Mouse (Mus musculus): ENCODE results near the gene Harbi1.
"Not testable (repeated sequence)": the region's sequence is repeated elsewhere in the genome, so short reads cannot be mapped to it uniquely, and the experiment has no call there.

The Harbi1 gene

DNA sequence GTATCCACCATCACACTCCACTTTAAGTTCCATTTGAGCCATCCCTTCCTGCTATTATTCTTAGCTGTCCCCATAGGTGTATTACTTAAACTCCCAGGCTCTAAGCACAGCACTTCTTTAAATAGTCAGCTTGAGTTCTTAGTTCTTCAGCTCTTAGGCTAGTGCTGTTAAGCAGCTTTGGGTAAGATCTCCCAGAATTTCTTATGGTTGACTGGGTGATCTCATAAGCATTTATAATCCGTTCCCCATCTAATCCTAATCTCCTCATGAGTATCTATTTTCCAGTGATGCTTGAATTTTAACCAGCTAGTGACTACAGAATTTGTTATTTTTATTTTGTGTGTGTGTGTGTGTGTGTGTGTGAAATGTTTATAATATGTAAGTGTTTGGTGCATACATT lies 4.3 kb downstream of the Harbi1 start:
- DNase-seq (ENCODE audit: low read depth, low spot score) = no peak

DNA sequence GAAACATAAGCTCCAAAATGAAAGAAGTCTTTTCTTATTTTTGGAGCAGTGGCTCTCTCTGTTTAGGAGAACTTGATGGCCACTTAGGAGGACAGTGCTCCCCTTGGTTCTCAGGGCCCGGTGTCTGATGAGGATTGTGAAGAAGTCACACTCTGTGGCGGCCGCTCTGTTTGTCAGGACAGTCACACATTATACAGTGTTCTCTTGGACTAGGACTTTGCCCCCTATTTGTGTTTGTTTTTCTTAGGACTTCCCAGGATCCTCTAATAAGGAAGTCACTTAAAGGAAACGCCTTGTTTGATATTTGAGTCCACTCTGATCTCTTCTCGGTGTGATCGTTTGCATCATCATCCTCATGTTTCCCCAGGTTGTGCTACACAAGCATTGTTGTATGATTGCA lies 7.6 kb downstream of the Harbi1 start:
- DNase-seq (ENCODE audit: low read depth, low spot score) = no peak

DNA sequence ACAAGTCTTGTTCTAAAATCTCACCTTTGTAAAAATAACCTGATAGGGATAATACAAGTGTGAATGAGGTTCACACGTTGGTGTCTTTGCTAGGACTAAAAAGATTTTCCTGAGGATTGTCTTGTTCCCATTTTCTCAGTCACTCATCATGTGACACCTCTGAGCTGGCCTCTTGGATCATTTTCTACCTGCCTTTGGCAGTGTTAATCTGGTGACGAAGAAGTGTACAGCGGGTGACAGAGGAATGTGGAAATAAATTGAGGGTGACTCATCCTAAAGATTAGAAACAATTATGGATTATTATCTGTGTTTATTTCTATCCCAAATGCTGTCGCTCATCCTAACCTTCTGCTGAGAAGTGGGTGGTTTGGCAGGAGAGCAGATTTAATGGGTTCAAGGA lies 12.7 kb downstream of the Harbi1 start:
- DNase-seq (ENCODE audit: low read depth, low spot score) = no peak

GRCm38 (mm10) chr2:91723951-91724350 lies 13.3 kb downstream of the Harbi1 start:
- DNase-seq (ENCODE audit: low read depth, low spot score) = no peak

DNA sequence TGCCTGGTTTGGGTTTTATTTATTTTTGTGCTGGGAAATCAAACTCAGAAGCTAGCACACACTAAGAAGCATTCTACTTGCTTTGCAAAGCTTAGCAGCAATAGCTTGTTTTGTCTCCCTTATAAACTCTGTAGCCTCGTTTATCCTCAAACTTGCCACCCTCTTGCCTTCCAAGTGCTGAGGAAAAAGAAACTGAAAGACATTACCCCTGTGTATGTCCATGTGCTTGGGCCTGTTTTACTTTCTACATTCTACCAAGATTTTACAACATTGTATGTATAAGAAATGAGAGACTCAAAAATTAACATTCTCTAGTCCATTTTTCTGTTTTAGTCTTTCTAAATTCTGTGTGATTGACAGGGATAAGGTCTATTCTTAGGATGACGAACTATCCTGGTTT lies 14.1 kb downstream of the Harbi1 start:
- no peak for DNase-seq (ENCODE audit: low read depth, low spot score)

DNA sequence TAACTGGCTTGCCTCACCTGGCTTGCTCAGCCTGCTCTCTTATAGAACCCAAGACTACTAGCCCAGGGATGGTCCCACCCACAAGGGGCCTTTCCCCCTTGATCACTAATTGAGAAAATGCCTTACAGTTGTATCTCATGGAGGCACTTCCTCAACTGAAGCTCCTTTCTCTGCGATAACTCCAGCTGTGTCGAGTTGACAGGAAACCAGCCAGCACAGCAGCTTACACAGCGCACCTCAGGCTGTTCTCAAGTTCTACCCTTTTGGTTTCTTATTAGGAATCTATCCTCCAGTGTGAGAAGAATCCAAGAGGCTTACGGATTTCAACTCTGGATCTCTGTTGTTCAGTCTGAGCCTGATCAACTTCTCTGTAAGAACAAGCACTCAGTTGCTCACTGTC lies 14.8 kb downstream of the Harbi1 start:
- DNase-seq (ENCODE audit: low read depth, low spot score) = not testable (repeated sequence)

- DNase-seq (ENCODE audit: low read depth, low spot score) = no peak
Measured at GRCm38 (mm10) chr2:91727011-91727410, 16.4 kb downstream of the Harbi1 start.

DNA sequence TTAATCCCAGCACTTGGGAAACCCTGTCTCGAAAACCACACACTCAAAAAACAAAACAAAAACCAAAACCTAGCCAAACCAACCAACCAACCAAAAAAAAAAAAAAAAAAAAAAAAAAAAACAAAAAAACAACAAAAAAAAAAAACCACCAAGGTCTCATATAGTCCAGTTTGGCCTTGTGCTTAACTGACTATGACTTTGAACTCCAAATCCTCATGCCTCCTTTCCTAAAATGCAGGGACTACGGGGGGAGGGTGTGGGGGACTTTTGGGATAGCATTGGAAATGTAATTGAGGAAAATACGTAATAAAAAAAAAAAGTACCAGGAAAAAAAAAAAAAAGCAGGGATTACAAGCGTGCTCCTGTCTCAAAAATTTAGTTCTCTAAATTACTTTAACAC lies 18.9 kb downstream of the Harbi1 start:
- DNase-seq (ENCODE audit: low read depth, low spot score) = no peak

- DNase-seq (ENCODE audit: low read depth, low spot score) = peak; percentile 86
Measured at GRCm38 (mm10) chr2:91729971-91730821, 19.5 kb downstream of the Harbi1 start, which contains the start of gene Ambra1. Gene Ambra1 (plus strand): TSS chr2:91730134.

DNA sequence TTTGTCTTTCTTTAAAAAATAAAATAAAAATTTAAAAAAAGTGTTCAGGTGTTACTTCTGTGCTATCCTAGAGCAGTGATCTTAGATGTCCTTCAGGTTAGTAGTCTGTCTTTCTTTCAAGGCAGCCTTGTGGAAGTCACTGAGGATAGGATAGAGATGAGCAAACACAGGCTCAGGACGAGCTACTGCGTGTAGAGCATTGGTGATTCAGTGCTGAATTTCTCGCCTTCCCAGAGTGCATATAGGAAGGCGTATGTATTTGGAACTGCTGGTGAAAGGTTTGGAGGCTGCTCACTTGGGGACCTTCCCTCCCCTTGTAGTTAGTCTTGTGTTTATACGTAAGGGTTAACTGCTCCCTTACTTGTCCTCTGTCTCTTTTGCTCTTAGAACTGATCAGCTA lies 24.6 kb downstream of the Harbi1 start:
- no peak for DNase-seq (ENCODE audit: low read depth, low spot score)

GRCm38 (mm10) chr2:91739586-91739985 lies 28.9 kb downstream of the Harbi1 start:
- no peak for DNase-seq (ENCODE audit: low read depth, low spot score)

DNA sequence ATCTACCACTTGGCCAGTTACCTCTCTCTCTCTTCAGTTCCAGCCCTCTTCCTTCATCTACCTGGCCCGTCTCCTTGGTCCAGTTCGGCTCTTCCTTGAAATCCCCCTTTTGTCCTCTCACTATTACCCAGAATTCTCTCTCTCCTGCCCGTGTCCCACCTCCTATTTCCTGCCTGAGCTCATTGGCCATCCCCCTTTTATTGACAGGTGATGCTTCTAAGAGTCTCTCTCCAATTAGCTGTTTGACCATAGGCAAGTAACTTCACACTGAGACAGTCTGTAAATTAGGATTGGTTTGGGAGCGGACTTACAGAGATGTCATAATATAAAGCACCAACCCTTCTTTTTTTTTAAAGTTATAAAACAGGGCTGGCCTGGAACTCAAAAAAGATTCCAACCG lies 34.0 kb downstream of the Harbi1 start:
- no peak for DNase-seq (ENCODE audit: low read depth, low spot score)

DNA sequence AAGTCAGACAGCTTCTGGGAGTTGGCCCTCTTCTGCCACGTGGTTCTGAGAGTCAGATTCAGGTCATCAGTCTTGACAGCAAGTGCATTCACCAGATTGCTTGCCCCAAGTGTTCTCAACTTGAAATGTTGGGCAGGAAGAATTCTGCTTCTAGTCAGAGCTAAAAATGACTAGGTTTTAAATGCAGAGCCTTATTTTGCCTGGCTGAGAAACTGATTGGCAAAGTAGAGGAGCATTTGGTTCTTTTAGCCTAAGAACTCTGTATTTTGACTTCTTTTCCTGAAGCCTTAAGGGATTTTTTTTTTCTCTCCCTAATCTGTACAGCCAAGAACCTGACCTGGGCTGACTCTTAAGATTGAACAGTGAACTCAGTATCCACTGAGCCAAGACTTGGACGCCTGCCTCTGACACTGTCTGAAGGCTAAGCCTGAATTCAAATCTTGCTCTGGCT lies 39.2 kb downstream of the Harbi1 start:
- DNase-seq (ENCODE audit: low read depth, low spot score) = peak; percentile 65

All from skeletal muscle tissue, adult 2 months (tissue).